Mouse (Mus musculus): ENCODE measurements around the gene Ptafr.

GRCm38 (mm10) chr4:132584975-132585374, 21.1 kb downstream of the Ptafr start:
- no peak for TF ChIP-seq POLR2A (IDR thresholded peaks at IDR 0.05; ENCODE audit: low read depth, low read length)
- no peak for TF ChIP-seq CTCF (IDR thresholded peaks at IDR 0.05; ENCODE audit: extremely low read depth, insufficient read length, insufficient replicate concordance, low read depth, low read length)
